Mouse (Mus musculus): ENCODE results near the gene Fbxl20. TPM values are rescaled to one million over a fixed set of nuclear protein-coding genes. Genes with fewer than 3 reads are reported as not detected.

The Fbxl20 gene
- polyA plus RNA-seq, 1 experiment from 2014 or later = 21.1 TPM

- 83% methylated on average over 5 of the region's 5 CpGs for WGBS
- Histone ChIP-seq H3K27me3 (replicated peaks) (peaks cover 6% of the 10 kb centered on the region; the same call in 1 of the 2 replicates), H3K4me2 (no peak overlapping the region), H3K4me1 (peaks cover 16% of the 10 kb centered on the region), H3K9ac (replicated peaks) (no peak overlapping the region), H3K36me3 (no peaks in the 10 kb centered on the region), H3K4me3 (replicated peaks) (no peak overlapping the region), H3K27ac (replicated peaks) (no peak overlapping the region), H3K9me3 (replicated peaks) (no peaks in the 10 kb centered on the region)
- no peak for ATAC-seq (ENCODE audit: low FRiP score)
These were observed 92.2 kb downstream of the Fbxl20 start for GRCm38 (mm10) chr11:98057998-98058397.

- H3K4me2 ChIP-seq = no peak overlapping the region
- H3K9me3 ChIP-seq (replicated peaks) = no peaks in the 10 kb centered on the region
- 0 out of 2 replicates have a peak overlapping the region, but pooled peaks have one; percentile 29 for H3K27ac ChIP-seq (replicated peaks)
- H3K4me1 ChIP-seq = peaks cover 21% of the 10 kb centered on the region
- H3K36me3 ChIP-seq = no peaks in the 10 kb centered on the region
- H3K27me3 ChIP-seq (replicated peaks) = peaks cover 6% of the 10 kb centered on the region; the same call in 1 of the 2 replicates
- WGBS = 30% methylated on average over 9 of the region's 9 CpGs
- no peak for ATAC-seq (ENCODE audit: low FRiP score)
- no peak overlapping the region for H3K9ac ChIP-seq (replicated peaks)
- H3K4me3 ChIP-seq (replicated peaks) = no peak overlapping the region
These were observed 92.7 kb downstream of the Fbxl20 start for GRCm38 (mm10) chr11:98057466-98057865.

GRCm38 (mm10) chr11:98052989-98053834 is 97.0 kb downstream of the Fbxl20 start, which contains the start of gene Stac2:
TSS of gene Stac2 (minus strand) at chr11:98053462.
- Histone ChIP-seq H3K36me3 (no peaks in the 10 kb centered on the region), H3K9ac (replicated peaks) (peak within 1 kb of the TSS; percentile 68), H3K27me3 (replicated peaks) (peaks cover 22% of the 10 kb centered on the region), H3K4me2 (peak within 1 kb of the TSS; percentile 74), H3K4me3 (replicated peaks) (peak within 1 kb of the TSS; percentile 61), H3K27ac (replicated peaks) (peak within 1 kb of the TSS; percentile 73), H3K9me3 (replicated peaks) (no peaks in the 10 kb centered on the region), H3K4me1 (peaks cover 39% of the 10 kb centered on the region)
- under 1% methylated on average over 47 of the region's 48 CpGs for WGBS
- ATAC-seq (ENCODE audit: low FRiP score) = peak; percentile 93

GRCm38 (mm10) chr11:98052129-98052988 is 97.8 kb downstream of the Fbxl20 start:
- H3K36me3 ChIP-seq = no peaks in the 10 kb centered on the region
- H3K27ac ChIP-seq (replicated peaks) = peak overlapping the region; percentile 73
- peak; percentile 48 for ATAC-seq (ENCODE audit: low FRiP score)
- peak overlapping the region; percentile 61 for H3K4me3 ChIP-seq (replicated peaks)
- WGBS = under 1% methylated on average over 65 of the region's 83 CpGs
- H3K9ac ChIP-seq (replicated peaks) = peak overlapping the region; percentile 68
- peak overlapping the region; percentile 74 for H3K4me2 ChIP-seq
- no peaks in the 10 kb centered on the region for H3K9me3 ChIP-seq (replicated peaks)
- H3K27me3 ChIP-seq (replicated peaks) = peaks cover 22% of the 10 kb centered on the region
- peaks cover 44% of the 10 kb centered on the region for H3K4me1 ChIP-seq

GRCm38 (mm10) chr11:98051611-98052128 is 98.5 kb downstream of the Fbxl20 start:
- Histone ChIP-seq H3K27me3 (replicated peaks) (peaks cover 22% of the 10 kb centered on the region), H3K4me3 (replicated peaks) (peak overlapping the region; percentile 61), H3K27ac (replicated peaks) (no peak overlapping the region), H3K9ac (replicated peaks) (peak overlapping the region; percentile 68; the same call in 1 of the 2 replicates), H3K4me1 (peaks cover 44% of the 10 kb centered on the region), H3K9me3 (replicated peaks) (no peaks in the 10 kb centered on the region), H3K36me3 (no peaks in the 10 kb centered on the region), H3K4me2 (peak overlapping the region; percentile 74)
- no peak for ATAC-seq (ENCODE audit: low FRiP score)
- WGBS = 6% methylated on average over 12 of the region's 12 CpGs

GRCm38 (mm10) chr11:98050940-98051339 is 99.3 kb downstream of the Fbxl20 start:
- H3K4me1 ChIP-seq = peaks cover 44% of the 10 kb centered on the region
- peak overlapping the region; percentile 61; the same call in 1 of the 2 replicates for H3K4me3 ChIP-seq (replicated peaks)

GRCm38 (mm10) chr11:98050520-98050815 is 99.7 kb downstream of the Fbxl20 start:
- Histone ChIP-seq H3K4me1 (peaks cover 44% of the 10 kb centered on the region), H3K4me2 (peak overlapping the region; percentile 74; the same call in 1 of the 2 replicates), H3K9ac (replicated peaks) (no peak overlapping the region), H3K27ac (replicated peaks) (no peak overlapping the region), H3K27me3 (replicated peaks) (peaks cover 17% of the 10 kb centered on the region), H3K9me3 (replicated peaks) (no peaks in the 10 kb centered on the region), H3K4me3 (replicated peaks) (no peak overlapping the region), H3K36me3 (no peaks in the 10 kb centered on the region)
- 25% methylated on average over 2 of the region's 2 CpGs for WGBS
- ATAC-seq (ENCODE audit: low FRiP score) = no peak

More at GRCm38 (mm10) chr11:98050940-98051339, 99.3 kb downstream of the Fbxl20 start:
- Histone ChIP-seq H3K27ac (replicated peaks) (no peak overlapping the region), H3K9me3 (replicated peaks) (no peaks in the 10 kb centered on the region), H3K36me3 (no peaks in the 10 kb centered on the region), H3K27me3 (replicated peaks) (peaks cover 22% of the 10 kb centered on the region), H3K9ac (replicated peaks) (no peak overlapping the region), H3K4me2 (peak overlapping the region; percentile 74)
- ATAC-seq (ENCODE audit: low FRiP score) = no peak
- 30% methylated on average over 2 of the region's 2 CpGs for WGBS

- Histone ChIP-seq H3K36me3 (no peaks in the 10 kb centered on the region), H3K4me3 (replicated peaks) (no peak overlapping the region), H3K27ac (replicated peaks) (no peak overlapping the region), H3K4me2 (no peak overlapping the region; the same call in 1 of the 2 replicates), H3K9me3 (replicated peaks) (no peaks in the 10 kb centered on the region), H3K9ac (replicated peaks) (no peak overlapping the region), H3K4me1 (peaks cover 44% of the 10 kb centered on the region), H3K27me3 (replicated peaks) (peaks cover 16% of the 10 kb centered on the region)
- no peak for ATAC-seq (ENCODE audit: low FRiP score)
- WGBS = 76% methylated on average over 14 of the region's 14 CpGs
These were observed 100.3 kb downstream of the Fbxl20 start for GRCm38 (mm10) chr11:98049672-98050519.

- 67% methylated on average over 4 of the region's 4 CpGs for WGBS
- Histone ChIP-seq H3K9ac (replicated peaks) (0 out of 2 replicates have a peak overlapping the region, but pooled peaks have one; percentile 10), H3K4me2 (no peak overlapping the region), H3K4me1 (peaks cover 34% of the 10 kb centered on the region), H3K9me3 (replicated peaks) (no peaks in the 10 kb centered on the region), H3K36me3 (no peaks in the 10 kb centered on the region), H3K27ac (replicated peaks) (no peak overlapping the region), H3K27me3 (replicated peaks) (peaks cover 16% of the 10 kb centered on the region), H3K4me3 (replicated peaks) (no peak overlapping the region)
- no peak for ATAC-seq (ENCODE audit: low FRiP score)
These were observed 102.5 kb downstream of the Fbxl20 start for GRCm38 (mm10) chr11:98047745-98048144.

- no peak for ATAC-seq (ENCODE audit: low FRiP score)
- H3K9me3 ChIP-seq (replicated peaks) = no peaks in the 10 kb centered on the region
- no peak overlapping the region for H3K9ac ChIP-seq (replicated peaks)
- peaks cover 16% of the 10 kb centered on the region for H3K27me3 ChIP-seq (replicated peaks)
- WGBS = 63% methylated on average over 1 of the region's 1 CpGs
- H3K27ac ChIP-seq (replicated peaks) = no peak overlapping the region
- H3K4me1 ChIP-seq = peaks cover 21% of the 10 kb centered on the region
- no peaks in the 10 kb centered on the region for H3K36me3 ChIP-seq
- no peak overlapping the region for H3K4me3 ChIP-seq (replicated peaks)
- H3K4me2 ChIP-seq = no peak overlapping the region
These were observed 103.7 kb downstream of the Fbxl20 start for GRCm38 (mm10) chr11:98046466-98046865.
